Mouse (Mus musculus): ENCODE data around the gene Ifnlr1.
A peak's percentile ranks its signal among the peaks of the same experiment; 100 is the strongest.
"Not testable (repeated sequence)": the region's sequence is repeated elsewhere in the genome, so short reads cannot be mapped to it uniquely, and the experiment has no call there.

The Ifnlr1 gene

DNA sequence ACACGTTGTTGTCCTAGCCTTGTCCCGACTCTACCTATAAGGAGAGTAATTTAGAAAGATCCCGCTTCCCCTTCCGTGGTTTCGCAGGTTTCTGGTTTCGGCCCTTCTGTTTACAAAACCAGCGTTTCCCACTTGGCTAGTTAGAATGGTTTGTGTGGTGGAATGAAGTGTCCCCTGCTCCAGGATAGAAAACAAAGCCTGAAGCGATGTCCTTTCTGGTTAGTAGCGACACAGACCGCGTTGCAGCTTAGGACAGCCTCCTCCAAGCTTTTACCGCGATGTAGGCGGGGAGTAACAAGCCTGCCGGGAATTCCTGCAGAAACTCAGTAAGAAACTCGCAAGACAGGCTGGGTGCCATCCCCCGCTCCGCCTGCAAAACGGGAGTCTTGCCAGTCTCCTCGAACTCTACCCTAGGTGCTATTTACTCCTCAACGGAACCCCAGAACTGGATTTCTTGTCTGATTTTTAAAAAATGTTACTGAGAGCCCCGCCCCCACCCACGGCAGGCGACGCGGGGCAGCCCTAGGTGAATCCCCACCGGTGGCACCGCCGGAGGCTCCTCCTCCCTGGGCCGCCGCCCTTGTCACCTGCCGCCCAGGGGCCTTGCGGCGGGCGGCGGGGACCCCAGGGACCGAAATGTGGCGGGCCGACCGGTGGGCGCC, at the start of gene Ifnlr1:
Ifnlr1 (plus strand) TSS at position 382 of the 662 bp plus-strand sequence.
- DNase-seq (ENCODE audit: low read depth, low spot score) = peak; percentile 62

DNA sequence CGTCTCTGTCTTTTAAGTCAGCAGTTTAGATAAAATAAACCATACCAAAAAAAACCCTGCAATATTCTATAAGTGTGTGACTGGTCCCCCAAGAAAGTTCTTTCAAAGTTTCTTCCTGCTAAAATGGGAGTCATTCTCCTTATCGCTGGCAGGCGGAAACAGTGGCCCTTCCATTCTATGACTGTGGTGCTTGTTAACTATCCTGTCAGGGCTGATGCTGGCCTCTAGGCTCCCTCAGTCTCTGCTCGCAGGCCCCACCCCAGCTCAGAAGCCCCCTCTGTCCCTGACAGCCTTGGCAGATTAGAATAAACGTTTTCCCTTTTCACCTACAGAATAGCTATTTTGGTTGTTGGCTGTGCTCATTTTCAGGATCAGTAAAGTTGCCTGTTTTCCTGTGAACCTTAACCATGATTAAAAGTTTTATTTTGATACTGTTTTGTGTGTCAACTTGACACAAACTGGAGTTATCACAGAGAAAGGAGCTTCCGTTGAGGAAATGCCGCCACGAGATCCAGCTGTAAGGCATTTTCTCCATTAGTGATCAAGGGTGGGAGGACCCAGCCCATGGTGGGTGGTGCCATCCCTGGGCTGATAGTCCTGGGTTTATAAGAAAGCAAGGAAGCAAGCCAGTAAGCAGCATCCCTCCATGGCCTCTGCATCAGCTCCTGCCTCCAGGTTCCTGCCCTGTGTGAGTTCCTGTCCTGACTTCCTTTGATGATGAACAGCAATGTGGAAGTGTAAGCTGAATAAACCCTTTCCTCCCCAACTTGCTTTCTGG, 44.6 kb upstream of the Ifnlr1 start:
- not testable (repeated sequence) for DNase-seq (ENCODE audit: low read depth, low spot score)

- no peak for DNase-seq (ENCODE audit: low read depth, low spot score)
Observed at GRCm38 (mm10) chr4:135645022-135645637, 41.0 kb upstream of the Ifnlr1 start.

- DNase-seq (ENCODE audit: low read depth, low spot score) = no peak
Observed at GRCm38 (mm10) chr4:135652966-135653607, 33.0 kb upstream of the Ifnlr1 start.

GRCm38 (mm10) chr4:135653956-135654355, 32.1 kb upstream of the Ifnlr1 start:
- no peak for DNase-seq (ENCODE audit: low read depth, low spot score)

DNA sequence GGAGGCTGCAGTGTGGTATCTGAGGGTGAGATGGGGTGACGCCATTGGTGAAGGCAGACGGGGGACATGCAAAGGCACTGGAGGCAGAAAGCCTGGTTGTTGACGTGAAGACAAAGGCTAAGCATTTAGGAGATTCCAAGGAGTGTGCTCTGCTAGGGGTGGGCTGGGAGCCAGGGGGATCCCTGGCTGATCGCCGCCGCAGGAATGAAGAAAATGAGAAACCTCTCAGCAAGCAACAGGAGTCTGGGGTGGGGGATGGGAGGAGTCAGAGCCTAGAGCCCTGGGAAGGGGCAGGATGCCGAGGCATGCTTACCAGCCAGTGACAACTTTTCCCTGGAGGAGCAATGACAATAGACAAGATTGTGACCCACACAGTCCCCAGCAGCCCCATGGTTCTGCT, 30.6 kb upstream of the Ifnlr1 start:
- no peak for DNase-seq (ENCODE audit: low read depth, low spot score)

- DNase-seq (ENCODE audit: low read depth, low spot score) = no peak
Observed at GRCm38 (mm10) chr4:135656094-135656589, 29.9 kb upstream of the Ifnlr1 start.

GRCm38 (mm10) chr4:135658484-135658883, 27.6 kb upstream of the Ifnlr1 start:
- no peak for DNase-seq (ENCODE audit: low read depth, low spot score)

GRCm38 (mm10) chr4:135658899-135659298, 27.2 kb upstream of the Ifnlr1 start:
- DNase-seq (ENCODE audit: low read depth, low spot score) = no peak

- no peak for DNase-seq (ENCODE audit: low read depth, low spot score)
Observed at GRCm38 (mm10) chr4:135661082-135661809, 24.8 kb upstream of the Ifnlr1 start.

- DNase-seq (ENCODE audit: low read depth, low spot score) = no peak
Observed at GRCm38 (mm10) chr4:135661994-135662393, 24.1 kb upstream of the Ifnlr1 start.

DNA sequence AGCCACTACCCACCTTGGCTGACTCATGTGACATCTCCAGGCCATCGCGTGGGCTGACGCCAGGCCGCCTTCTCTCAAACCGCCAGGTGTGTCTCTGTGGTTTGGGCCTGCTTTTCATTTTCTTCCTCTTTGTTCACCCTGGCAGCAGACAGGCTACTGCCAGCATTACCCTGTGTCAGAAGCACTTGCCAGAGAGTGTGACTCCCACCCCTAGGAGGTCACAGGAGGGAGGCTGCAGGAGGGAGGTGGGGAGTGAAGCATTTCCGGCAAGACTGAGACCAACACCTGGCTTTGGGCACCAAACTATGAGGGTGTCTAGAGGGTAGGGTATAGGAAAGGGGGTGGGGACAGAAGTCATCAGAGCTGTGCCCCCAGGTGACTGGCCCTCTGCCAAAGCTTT, 21.4 kb upstream of the Ifnlr1 start:
- DNase-seq (ENCODE audit: low read depth, low spot score) = no peak

DNA sequence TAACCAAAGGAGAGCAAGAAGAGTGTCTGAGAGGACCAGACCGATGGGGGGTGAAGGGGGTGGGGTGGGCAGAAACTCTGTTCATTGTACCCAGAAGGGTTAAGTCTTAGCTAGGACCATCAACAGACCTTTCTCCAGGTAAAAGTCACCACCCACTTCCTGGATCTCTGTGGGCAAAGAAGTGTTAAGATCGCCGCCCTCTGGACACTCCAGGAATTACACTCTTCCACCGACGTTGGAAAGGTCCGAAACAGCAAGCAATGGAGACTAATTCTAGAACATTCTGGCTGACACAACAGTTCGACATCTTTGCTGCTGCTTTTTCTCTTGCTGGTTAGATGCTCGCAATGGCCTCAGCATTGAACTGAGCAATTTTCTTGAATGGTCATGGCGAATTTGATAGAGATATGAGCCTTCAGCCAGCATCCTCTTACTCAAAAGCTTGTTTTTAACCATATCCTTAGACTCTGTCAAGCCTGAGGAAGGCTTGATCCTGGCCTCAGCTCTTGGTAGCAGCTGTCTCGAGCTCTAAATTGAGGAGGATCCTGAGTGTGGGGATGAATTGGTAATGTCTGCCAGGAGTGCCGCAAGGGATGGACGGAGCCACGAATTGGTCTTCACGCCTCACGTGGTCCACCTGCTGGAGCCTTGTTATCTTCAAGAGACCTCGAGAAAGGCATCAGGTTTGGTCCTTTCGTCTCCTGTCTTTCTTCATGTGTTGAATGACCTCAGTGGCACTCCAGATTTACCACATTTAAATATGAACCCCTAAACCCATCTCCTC, 19.7 kb upstream of the Ifnlr1 start:
- DNase-seq (ENCODE audit: low read depth, low spot score) = no peak

- DNase-seq (ENCODE audit: low read depth, low spot score) = no peak
Observed at GRCm38 (mm10) chr4:135667266-135667844, 18.7 kb upstream of the Ifnlr1 start.

DNA sequence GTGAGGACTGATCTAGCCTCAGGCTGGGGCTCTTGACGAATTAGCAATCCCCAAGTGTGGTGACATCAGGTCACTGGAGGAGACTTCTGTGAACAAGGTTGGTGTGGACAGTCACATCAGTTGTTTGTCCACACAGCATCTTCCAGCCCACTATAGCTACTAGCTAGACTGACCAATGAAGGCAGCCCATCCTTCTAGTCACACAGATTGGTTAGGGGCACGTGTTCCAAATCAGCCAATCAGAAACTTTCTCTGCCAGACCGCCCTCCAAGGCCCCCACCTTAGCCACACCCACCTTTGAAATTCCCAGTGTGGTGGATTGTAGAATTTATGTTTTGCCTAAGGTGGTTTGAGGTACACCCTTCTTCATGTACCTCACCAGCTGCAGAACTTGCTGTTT, 12.6 kb upstream of the Ifnlr1 start:
- no peak for DNase-seq (ENCODE audit: low read depth, low spot score)

GRCm38 (mm10) chr4:135674993-135675392, 11.1 kb upstream of the Ifnlr1 start:
- no peak for DNase-seq (ENCODE audit: low read depth, low spot score)

DNA sequence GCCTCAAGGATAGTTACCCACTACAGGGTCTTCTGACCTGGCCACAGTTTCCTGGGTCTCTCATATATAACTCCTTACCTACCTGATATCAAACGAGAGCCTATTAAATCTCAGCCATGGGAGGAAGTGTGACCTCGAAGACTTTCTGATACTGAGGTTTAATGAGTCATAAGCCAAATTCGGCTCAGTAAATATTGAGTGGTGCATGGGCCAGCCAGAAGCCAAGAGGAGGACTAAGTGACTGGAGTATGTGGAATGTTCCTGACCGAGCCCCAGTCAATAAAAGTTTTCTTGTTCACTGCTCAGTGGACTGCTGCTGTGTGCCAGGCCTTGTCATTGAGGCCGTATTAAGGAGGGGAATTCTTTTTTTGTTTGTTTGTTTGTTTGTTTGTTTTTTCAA, 9.6 kb upstream of the Ifnlr1 start:
- no peak for DNase-seq (ENCODE audit: low read depth, low spot score)

DNA sequence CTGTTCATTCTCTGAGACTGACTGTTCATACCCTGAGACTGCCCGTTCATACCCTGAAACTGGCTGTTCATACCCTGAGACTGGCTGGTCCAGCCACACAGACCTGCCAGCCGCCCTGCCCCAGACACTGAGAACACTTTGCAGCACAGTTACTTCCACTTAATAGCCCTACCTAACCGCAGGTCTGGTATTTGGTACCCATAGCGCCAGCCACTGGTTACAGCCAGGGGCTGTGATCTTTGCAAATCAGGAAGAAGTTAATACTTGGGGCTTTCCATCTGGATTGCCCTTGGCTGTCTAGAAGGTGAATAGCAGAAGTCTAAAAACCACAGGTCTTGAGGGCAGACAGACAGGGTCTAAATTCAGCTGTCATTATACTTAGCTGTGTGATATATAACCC, 6.8 kb upstream of the Ifnlr1 start:
- no peak for DNase-seq (ENCODE audit: low read depth, low spot score)

GRCm38 (mm10) chr4:135681789-135682188, 4.3 kb upstream of the Ifnlr1 start:
- no peak for DNase-seq (ENCODE audit: low read depth, low spot score)

DNA sequence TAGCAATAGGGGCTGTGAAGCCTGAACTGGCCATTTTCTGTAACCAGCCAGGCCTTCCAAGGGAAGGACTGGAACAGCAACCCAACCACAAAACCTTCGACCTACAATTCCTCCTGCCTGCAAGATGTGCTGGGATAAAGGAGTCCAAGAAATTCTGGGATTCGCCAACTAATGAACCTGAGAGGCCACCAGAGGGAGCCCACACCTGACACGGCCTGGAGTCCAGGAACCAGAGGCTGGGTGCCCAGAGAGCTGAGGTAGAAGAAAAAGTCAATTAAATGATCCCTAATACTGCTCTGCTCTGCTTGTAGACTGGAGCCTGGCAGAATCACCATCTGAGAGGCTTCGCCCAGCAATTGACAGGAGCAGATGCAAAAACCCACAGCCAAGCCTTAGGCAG, 2.5 kb upstream of the Ifnlr1 start:
- no peak for DNase-seq (ENCODE audit: low read depth, low spot score)

All from telencephalon, adult 2 months (tissue).